Mouse (Mus musculus) brain, embryonic 14.5 days (tissue): ENCODE data around the gene Hsf4.

ENCODE experiments used
- CTCF ChIP-seq: fragments of 200-500 bp; IDR thresholded peaks from 2 replicates; pipeline ENCODE4 v1.5.1; 2012; ENCODE audit warnings: inconsistent platforms, mild to moderate bottlenecking, moderate library complexity, borderline replicate concordance; ENCODE audit not compliant: insufficient read depth, insufficient read length; ENCODE audit errors: extremely low read depth
- POLR2A ChIP-seq: fragments of 200-500 bp; IDR thresholded peaks from 2 replicates; pipeline ENCODE4 v1.6.1; 2012; ENCODE audit warnings: mild to moderate bottlenecking, inconsistent platforms, borderline replicate concordance; ENCODE audit not compliant: poor library complexity, insufficient read depth, insufficient read length, severe bottlenecking; ENCODE audit errors: extremely low read depth

DNA sequence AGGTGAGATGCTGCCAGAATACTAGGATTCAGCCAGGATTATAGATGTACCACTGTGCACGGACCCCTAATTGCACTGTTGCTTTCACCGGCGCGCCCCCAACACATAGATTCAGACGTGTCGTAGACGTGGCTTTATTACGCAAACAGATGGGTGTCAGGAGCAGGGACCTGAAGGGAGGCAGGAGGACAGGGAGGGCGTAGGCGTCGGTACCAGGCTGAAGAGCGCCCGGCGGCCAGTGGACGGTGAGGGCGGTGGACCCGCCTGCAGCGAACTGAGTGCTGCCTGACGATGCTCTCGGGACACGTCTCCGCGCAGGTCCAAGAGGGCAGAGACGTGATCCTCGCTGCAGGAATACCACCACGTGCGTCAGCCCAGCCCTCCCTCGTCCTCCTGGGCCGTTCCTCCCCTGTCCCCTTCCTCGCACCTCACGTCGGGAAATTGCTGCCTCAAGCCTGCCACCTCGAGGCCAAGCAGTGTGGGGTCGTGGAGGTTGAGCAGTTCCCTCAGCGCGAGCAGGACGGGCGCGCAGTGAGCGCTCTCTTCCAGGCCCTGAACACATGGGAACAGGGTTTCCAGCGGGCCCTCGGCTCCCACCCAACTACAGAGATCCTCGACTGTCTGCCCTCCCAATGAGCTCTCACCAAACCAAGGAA, 20.3 kb downstream of the Hsf4 start, which contains the start of gene 4931428F04Rik:
- peak; percentile 57; the same call in 1 of the 2 replicates for TF ChIP-seq CTCF
- no peak for TF ChIP-seq POLR2A
